Mouse (Mus musculus): Measurements from ENCODE around the gene Cmbl.

Cmbl gene

DNA sequence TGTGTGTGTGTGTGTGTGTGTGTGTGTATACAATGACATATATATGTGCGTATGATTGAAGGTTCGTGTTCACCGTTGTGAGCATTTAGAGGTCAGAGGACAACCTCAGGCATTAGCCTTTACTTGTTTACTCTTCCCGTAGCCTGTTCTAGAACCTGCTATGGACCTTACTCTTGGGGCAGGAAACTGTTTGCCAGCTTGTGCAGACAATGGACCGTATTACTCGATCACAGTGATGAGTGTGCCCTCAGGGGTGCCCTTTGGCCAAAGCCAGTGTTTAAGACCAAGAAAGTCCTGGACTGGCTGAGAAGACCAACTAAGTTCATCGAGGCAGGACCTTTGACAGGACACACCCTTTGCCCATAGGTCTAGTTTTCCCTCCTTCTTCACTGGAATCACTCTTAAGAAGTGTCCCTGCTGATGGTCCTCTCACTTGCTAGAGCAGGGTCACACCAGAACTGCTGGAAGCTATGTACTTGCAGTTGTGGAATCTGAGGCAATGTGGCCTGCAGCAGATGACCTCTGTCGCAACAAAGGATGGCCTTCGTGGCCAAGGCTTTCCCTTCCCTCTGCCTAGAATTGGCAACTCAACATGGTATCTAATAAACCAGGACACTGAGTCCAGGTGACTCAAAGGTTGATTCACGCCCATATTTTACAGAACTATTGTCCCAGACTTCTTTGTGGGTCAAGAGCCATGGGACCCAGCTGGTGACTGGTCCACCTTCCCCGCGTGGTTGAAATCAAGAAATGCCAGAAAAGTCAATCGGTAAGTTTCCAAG lies 18.3 kb downstream of the Cmbl start:
- no peak for DNase-seq (ENCODE audit: low spot score)

DNA sequence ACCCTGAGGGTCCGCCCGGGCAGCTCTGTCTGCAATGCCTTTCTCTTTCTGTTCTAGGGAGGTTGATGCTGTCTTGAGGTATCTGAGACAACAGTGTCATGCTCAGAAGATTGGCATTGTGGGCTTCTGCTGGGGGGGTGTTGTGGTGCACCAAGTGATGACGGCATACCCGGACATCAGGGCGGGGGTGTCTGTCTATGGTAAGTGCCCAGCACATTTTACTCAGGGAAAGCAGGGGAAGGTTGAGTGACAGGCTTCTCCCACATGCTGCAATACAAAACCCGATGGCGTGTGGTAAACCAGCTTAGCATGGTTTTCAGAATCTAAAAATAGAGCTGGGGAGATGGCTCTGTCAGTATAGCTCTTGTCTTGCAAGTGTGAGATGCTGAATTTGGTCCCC lies 20.0 kb downstream of the Cmbl start:
- DNase-seq (ENCODE audit: low spot score): no peak

- no peak for DNase-seq (ENCODE audit: low spot score)
These were observed 20.9 kb downstream of the Cmbl start for GRCm38 (mm10) chr15:31586088-31586487.

DNA sequence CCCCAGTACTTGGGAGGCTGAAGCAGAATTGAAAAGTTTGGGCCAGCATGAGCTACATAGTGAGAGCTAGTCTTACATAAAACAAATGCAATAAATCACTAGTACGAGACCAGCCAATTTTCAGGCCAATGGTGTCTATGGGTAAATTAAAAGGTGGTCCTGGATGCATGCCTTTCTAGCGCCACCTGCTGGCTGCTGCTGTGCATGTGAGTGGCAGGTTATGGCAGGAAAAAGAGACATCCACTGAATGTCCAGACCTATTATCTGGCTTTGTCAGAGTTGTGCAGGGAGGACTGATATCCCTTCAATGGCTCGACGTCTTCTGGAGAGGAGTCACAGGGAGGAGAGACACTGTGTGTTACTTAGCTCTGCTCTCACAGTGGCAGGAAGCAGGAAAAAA lies 21.3 kb downstream of the Cmbl start:
- peak; percentile 74 for DNase-seq (ENCODE audit: low spot score)

DNA sequence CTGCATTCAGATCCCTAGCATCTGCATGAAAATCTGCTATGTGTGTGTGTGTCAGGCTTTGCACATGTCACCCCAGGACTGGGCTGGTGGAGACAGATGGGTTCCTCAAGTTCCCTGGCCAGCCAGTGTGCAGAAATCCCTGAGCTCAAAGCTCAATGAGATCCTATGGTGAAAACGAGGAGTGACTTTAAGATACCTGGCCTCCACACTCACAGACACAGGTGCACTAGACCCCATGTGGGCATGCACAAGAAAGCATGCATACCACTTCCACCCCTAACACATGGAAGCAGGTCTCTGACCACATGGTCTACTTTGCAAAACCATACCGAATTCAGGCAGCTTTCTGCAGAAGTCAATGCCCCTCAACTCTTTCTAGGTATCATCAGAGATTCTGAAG lies 22.6 kb downstream of the Cmbl start:
- no peak for DNase-seq (ENCODE audit: low spot score)

DNA sequence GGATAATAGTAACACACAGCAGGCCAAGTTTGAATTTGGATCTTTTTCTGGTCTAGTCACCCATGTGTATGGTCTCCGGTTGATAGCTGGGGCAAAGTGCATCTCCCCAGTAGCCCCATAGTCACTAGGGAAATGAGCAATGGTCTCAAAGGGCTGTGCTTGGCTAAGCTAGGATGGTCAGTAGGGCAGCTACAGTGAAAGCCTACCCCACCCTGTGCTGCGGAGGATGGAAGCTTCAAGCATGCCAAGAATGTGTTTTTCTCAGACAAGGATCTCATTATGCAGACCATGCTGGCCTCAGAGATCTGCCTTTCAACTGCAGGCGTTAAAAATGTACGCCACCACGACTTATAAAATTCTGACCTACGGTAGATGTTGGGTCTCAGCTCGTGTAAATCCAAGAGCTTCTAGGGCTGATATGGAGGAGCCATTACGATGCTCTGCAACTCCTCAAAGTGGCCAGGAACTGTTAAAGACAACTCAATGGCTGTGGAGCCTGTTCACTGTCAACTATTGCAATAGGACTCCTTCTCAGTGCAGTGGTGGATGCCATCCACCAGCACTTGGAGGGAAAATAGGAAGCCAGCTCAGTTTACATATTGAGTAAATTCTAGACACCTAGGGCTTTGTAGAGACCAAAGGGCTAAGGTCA lies 23.9 kb downstream of the Cmbl start:
- DNase-seq (ENCODE audit: low spot score): peak; percentile 57

- DNase-seq (ENCODE audit: low spot score): no peak
These were observed 25.0 kb downstream of the Cmbl start for GRCm38 (mm10) chr15:31590176-31590575.

- DNase-seq (ENCODE audit: low spot score): no peak
These were observed 27.3 kb downstream of the Cmbl start for GRCm38 (mm10) chr15:31592531-31592930.

- DNase-seq (ENCODE audit: low spot score): no peak
These were observed 29.1 kb downstream of the Cmbl start for GRCm38 (mm10) chr15:31594260-31594659.

GRCm38 (mm10) chr15:31595651-31596050 lies 30.5 kb downstream of the Cmbl start:
- no peak for DNase-seq (ENCODE audit: low spot score)

GRCm38 (mm10) chr15:31599834-31600233 lies 34.6 kb downstream of the Cmbl start:
- DNase-seq (ENCODE audit: low spot score): no peak

GRCm38 (mm10) chr15:31601279-31601645 lies 36.1 kb downstream of the Cmbl start:
- DNase-seq (ENCODE audit: low spot score): no peak

DNA sequence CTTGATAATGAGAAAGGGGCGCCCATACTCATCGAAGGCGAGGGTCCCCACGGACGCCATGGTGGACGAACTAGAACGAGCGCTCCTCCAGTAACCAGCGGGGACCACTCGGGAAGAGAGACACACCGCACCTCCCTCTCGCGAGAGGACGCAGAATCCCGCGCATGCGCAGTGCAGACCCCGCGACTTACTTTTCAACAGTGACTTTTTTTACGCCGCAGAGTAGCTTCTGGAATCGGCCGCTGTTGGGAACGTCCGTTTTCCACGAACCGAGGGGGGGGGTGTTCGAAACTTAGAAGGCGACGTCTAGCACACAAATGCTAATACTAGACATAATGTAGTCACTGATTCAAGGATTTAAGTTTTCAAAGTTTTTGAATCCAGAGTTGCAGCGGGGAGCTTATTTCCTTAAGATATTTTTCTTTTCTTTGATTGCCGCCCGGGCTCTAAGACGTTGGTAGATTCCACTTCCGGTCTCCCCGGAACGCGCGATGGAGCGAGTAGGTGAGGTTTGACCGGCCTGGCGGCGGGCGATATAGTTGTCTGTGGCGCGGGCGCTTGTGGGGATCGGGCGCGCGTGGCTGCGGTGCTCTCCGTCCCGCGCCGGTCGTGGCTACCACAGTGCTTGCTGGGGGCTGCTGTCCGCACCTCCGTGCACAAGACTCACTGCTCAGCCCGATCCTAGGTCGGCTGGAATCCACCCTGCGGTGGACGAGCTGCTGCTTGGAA lies 36.6 kb downstream of the Cmbl start, which contains the start of the genes Cct5 and Fam173b:
TSS of gene Cct5 (minus strand) at position 159 of the 729 bp plus-strand sequence.
TSS of gene Fam173b (plus strand) at position 207 of the 729 bp plus-strand sequence.
- peak; percentile 99 for DNase-seq (ENCODE audit: low spot score)

DNA sequence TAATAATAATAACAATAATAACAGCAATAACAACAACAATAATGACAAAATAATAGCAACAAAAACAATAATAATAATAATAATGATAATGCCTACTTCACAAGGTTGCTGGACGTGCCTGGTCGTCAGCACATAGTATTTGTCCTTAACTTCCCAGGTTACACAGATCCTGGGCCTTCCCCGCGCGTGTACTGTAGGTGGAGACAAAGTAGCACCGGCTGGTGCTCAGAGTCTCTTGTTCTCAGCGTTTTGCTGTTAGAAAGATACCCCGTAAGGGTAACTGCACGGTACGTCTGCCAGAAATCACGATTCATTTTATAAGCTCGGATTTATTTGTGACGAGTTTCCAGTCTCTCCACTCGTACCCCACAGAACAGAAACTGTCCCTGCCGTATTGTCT lies 37.2 kb downstream of the Cmbl start:
- peak; percentile 64 for DNase-seq (ENCODE audit: low spot score)

- DNase-seq (ENCODE audit: low spot score): no peak
These were observed 37.9 kb downstream of the Cmbl start for GRCm38 (mm10) chr15:31603113-31603512.

DNA sequence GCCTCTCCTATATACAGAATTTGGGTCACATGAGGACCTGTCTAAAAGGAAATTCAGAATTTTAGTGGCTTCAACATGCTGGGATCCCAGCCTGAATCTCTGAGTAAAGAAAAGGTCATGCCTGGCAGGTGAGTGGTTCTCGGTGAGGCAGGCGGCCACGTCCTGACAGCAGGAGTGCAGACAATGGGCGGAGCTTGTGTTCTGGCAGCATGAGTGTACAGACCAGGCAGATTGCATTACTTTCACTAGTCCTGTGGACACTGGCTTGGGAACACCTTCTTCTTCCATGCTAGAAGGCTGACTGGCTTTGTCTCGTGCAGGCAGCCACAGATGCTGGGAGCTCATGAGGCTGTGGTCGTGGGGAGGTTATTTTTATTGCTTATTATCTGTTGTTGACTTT lies 41.6 kb downstream of the Cmbl start:
- peak; percentile 39 for DNase-seq (ENCODE audit: low spot score)

GRCm38 (mm10) chr15:31611027-31611426 lies 45.8 kb downstream of the Cmbl start:
- DNase-seq (ENCODE audit: low spot score): no peak

- no peak for DNase-seq (ENCODE audit: low spot score)
These were observed 46.8 kb downstream of the Cmbl start for GRCm38 (mm10) chr15:31611976-31612375.

DNA sequence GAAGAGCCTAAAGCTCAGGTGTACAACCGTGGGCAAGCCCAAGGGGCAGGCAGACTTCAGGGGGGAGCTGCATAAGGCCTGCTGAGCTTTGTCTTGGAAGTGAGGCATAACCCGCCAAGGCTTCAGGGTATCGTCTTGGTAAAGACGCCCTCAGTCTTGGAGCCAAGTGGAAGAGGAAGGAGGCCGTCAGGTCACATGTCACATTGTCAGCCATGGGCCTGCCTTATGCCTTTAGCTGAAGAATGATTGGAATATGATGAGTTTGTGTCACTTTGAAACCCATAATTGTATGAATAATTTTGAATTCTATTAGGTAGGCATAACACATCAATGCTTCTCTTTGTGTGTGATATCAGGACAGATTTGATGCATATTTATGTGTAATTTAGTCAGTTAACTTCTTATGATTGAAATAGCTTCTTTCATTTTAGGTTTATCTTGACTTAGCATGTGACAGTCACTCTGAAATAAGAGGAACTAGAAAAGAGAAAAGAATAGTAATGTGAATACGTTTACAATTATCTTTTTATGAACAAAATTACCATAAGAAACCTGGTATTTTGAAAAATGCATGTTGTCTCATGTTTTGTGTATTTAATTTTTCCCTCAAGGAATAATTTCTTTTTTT lies 48.8 kb downstream of the Cmbl start:
- no peak for DNase-seq (ENCODE audit: low spot score)

- no peak for DNase-seq (ENCODE audit: low spot score)
These were observed 49.5 kb downstream of the Cmbl start for GRCm38 (mm10) chr15:31614666-31615065.

DNA sequence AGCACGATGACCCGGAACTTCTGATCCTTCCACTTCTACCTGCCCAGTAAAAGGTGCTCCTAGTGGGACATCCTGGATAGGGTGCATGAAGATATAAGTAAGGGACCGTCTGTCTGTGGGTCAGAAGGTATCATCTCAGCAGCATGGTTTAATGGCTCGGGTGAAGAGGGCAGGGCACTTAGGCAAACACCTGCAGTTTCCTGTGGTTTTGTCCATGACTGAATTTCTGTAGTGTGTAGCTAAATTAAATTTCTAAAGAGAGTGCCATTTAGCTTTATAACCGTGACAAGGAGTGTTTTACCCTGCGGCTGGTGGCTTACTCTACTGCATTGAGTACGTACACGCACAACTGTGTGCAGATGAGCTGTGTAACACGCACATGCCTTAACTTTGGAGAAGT lies 52.1 kb downstream of the Cmbl start:
- no peak for DNase-seq (ENCODE audit: low spot score)

DNA sequence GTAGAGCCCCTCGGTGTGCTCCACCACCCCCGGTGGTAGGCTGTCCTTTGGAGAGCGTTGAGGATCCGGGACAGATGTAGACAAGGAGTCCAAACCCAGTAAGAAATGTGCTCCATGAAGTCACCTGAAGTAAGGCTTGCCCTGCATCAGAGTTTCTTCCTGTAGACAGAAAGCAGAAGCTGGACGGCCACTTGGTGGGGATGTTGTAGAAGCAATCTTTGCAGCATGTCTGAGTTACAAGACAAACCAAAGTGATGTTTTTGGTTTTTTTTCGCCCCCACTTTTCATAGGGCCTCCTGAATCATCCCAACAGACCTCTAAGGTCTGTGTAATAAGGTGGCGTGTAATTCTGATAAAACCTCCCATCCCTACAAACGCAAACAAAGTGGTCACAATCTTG lies 54.3 kb downstream of the Cmbl start:
- no peak for DNase-seq (ENCODE audit: low spot score)
